Mouse (Mus musculus) erythroblast, embryonic 14.5 days (primary cell): Measurements from ENCODE around the gene Lmna.

Experiments used
- GATA1 ChIP-seq: IDR thresholded peaks from 2 replicates; pipeline ENCODE4 v1.6.1; 2012; ENCODE audit warnings: low read length, inconsistent platforms, mixed read lengths
- TAL1 ChIP-seq: IDR thresholded peaks from 3 replicates; pipeline ENCODE4 v1.6.1; 2012; ENCODE audit warnings: low read length, inconsistent platforms, mixed read lengths

- no peak for TF ChIP-seq TAL1
- TF ChIP-seq GATA1: no peak
These were observed 5.3 kb upstream of the Lmna start for GRCm38 (mm10) chr3:88515095-88515386.
